Mouse (Mus musculus): ENCODE results near the gene Tpk1.

DNA sequence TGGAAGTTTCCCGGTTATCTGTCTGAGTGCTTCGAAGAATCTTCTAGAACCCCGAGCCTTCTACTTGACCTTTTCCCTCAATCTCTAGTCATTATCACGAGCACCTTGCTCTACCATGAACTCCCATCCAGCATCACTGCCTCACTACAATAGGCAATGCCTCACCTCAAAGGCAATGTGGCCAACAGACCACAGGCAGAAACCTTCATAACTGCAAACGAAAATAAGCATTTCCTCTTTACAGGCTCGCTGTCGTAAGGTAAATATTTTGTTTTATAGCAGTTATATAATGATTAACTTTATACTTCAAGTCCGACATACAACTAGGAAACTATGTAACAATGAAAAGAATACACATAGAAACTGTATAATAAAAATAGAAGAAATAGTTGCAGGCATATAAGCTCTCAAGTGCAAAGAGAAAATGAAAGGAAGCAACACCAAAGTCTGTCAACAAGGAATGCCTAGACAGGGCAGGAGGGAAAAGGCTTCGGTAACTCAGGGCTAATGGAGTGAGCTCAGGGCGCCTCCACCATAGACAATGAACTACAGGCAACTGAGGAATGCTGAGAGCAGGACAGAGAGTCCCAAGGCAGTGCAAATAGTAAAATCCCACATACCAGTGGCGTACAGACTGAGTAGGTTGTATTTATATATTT lies 29.0 kb downstream of the Tpk1 start:
- TF ChIP-seq CTCF (IDR thresholded peaks at IDR 0.05; ENCODE audit: borderline replicate concordance, extremely low read depth, insufficient read depth, insufficient read length), result no peak
- TF ChIP-seq POLR2A (IDR thresholded peaks at IDR 0.05; ENCODE audit: borderline replicate concordance, extremely low read depth, insufficient read depth, insufficient read length, poor library complexity, severe bottlenecking), result no peak

Data from brain, embryonic 14.5 days (tissue).